Mouse (Mus musculus) olfactory bulb, adult 2 months (tissue): ENCODE measurements around the gene Zfp654.

Experiments used
- CTCF ChIP-seq: fragments of 200-500 bp; IDR thresholded peaks from 2 replicates; pipeline ENCODE4 v1.5.1; 2012; ENCODE audit warnings: low read depth, mild to moderate bottlenecking, low read length, moderate library complexity; ENCODE audit not compliant: insufficient read depth
- POLR2A ChIP-seq: fragments of 200-500 bp; IDR thresholded peaks from 2 replicates; pipeline ENCODE4 v1.6.1; 2012; ENCODE audit warnings: mild to moderate bottlenecking, low read depth, low read length, moderate library complexity; ENCODE audit not compliant: insufficient read depth

DNA sequence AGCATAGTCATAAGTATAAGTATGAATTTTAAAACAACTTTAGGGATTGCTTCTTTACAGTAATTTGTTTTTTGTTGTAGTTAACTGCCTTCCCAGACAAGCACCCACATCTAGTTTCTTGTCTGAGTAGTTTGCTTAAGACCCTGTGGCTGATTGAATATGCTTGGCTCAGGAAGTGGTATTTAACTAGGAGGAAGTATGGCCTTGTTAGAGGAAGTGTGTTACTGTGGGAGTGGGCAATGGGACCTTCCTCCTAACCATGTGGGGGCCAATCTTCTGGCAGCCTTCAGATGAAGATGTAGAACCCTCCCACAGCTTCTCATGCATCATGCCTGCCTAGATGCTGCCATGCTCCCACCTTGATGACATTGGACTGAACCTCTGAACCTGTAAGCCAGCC lies 49.8 kb downstream of the Zfp654 start:
- no peak for TF ChIP-seq CTCF
- no peak for TF ChIP-seq POLR2A
